Mouse (Mus musculus) layer of hippocampus, adult 6 months (tissue): ENCODE measurements around the gene Isg15. TPM values are rescaled to one million over a fixed set of nuclear protein-coding genes. Genes with fewer than 3 reads are reported as not detected.

Experiments used
- long read RNA-seq, 2 experiments: library from polyadenylated mRNA; unstranded; transcript quantifications; one replicate each; pipeline ENCODE4 v2.0.0; 2019 to 2020
- microRNA-seq: library from miRNA; unstranded; fragments of <30 nt; microRNA quantifications from one replicate; pipeline ENCODE4 v1.2.0, GENCODE M21; 2020
- polyA plus RNA-seq: library from polyadenylated mRNA; unstranded; fragments of <200 nt; fragmentation: Nextera tagmentation; gene quantifications from 2 replicates; pipeline ENCODE4 v1.2.3, GENCODE M21; 2021

Isg15 gene
- 0.65 and 1.7 TPM in 2 replicates for polyA plus RNA-seq
- long read RNA-seq, experiment 1, partial matches to known transcripts: 0 of 1 reads
- long read RNA-seq, experiment 1, other reads (novel, unspliced or antisense): 0 of 1 reads
- long read RNA-seq, experiment 2: 0 reads

GRCm38 (mm10) chr4:156200623-156201475, at the start of gene Isg15:
TSS of gene Isg15 (minus strand) at chr4:156200818.

GRCm38 (mm10) chr4:156235808-156236533, 35.4 kb upstream of the Isg15 start, which contains the start of gene Noc2l:
TSS of gene Noc2l (plus strand) at chr4:156236010.

GRCm38 (mm10) chr4:156234701-156235213, 34.1 kb upstream of the Isg15 start, which contains the start of gene Plekhn1:
TSS of gene Plekhn1 (minus strand) at chr4:156234857.

GRCm38 (mm10) chr4:156215649-156216048, 15.0 kb upstream of the Isg15 start, which contains the start of gene Perm1:
TSS of gene Perm1 (plus strand) at chr4:156215868.

GRCm38 (mm10) chr4:156203001-156203412, 2.4 kb upstream of the Isg15 start, which contains the start of gene AW011738:
TSS of gene AW011738 (plus strand) at chr4:156203304.

GRCm38 (mm10) chr4:156197131-156197828, 3.3 kb downstream of the Isg15 start, which contains the start of gene Agrn:
TSS of gene Agrn (minus strand) at chr4:156197488.

Small RNA genes within 50 kb of the gene (microRNA-seq; reads per million reads assigned to microRNA genes)
- 5.4 reads per million, percentile 19 among the genes with 10 or more reads in this experiment for gene Mir7658

Other genes with a start within 250 kb of the Isg15 start
- 24.1 and 39.1 TPM in 2 replicates for gene C1qtnf12, start 238.5 kb downstream of the Isg15 start, polyA plus RNA-seq
- gene B3galt6, start 208.2 kb downstream of the Isg15 start, polyA plus RNA-seq: 22.8 and 23.7 TPM in 2 replicates
- gene Sdf4, start 207.9 kb downstream of the Isg15 start, polyA plus RNA-seq: 149 and 160 TPM in 2 replicates
- gene Tnfrsf4, start 187.0 kb downstream of the Isg15 start, polyA plus RNA-seq: not detected in 2 replicates
- gene Tnfrsf18, start 174.7 kb downstream of the Isg15 start, polyA plus RNA-seq: 0.21 and 0.23 TPM in 2 replicates
- gene Ttll10, start 141.4 kb downstream of the Isg15 start, polyA plus RNA-seq: 0.19 and 0.30 TPM in 2 replicates
- gene 9430015G10Rik, start 90.8 kb downstream of the Isg15 start, polyA plus RNA-seq: 5.7 and 6.6 TPM in 2 replicates
- 0.08 TPM in 1 of 2 replicates, not detected in the other for gene Rnf223, start 70.3 kb downstream of the Isg15 start, polyA plus RNA-seq
- 11.2 and 12.8 TPM in 2 replicates for gene Agrn, start 3.3 kb downstream of the Isg15 start, polyA plus RNA-seq
- 0.93 and 1.3 TPM in 2 replicates for gene AW011738, start 2.5 kb upstream of the Isg15 start, polyA plus RNA-seq
- gene Perm1, start 15.1 kb upstream of the Isg15 start, polyA plus RNA-seq: 0.34 and 0.39 TPM in 2 replicates
- gene Plekhn1, start 34.0 kb upstream of the Isg15 start, polyA plus RNA-seq: 2.8 and 3.1 TPM in 2 replicates
- gene Noc2l, start 35.2 kb upstream of the Isg15 start, polyA plus RNA-seq: 7.8 and 8.0 TPM in 2 replicates
- 0.54 and 0.68 TPM in 2 replicates for gene Samd11, start 54.8 kb upstream of the Isg15 start, polyA plus RNA-seq
- not detected in 2 replicates for gene Vmn2r-ps159, start 130.3 kb upstream of the Isg15 start, polyA plus RNA-seq